Mouse (Mus musculus) layer of hippocampus, adult 9-10 months (tissue): ENCODE data around the gene Plekhg1.

Experiments
- DNase-seq: peaks from one replicate; pipeline ENCODE4 v3.0.0; 2022; ENCODE audit warnings: low spot score

Plekhg1 gene

DNA sequence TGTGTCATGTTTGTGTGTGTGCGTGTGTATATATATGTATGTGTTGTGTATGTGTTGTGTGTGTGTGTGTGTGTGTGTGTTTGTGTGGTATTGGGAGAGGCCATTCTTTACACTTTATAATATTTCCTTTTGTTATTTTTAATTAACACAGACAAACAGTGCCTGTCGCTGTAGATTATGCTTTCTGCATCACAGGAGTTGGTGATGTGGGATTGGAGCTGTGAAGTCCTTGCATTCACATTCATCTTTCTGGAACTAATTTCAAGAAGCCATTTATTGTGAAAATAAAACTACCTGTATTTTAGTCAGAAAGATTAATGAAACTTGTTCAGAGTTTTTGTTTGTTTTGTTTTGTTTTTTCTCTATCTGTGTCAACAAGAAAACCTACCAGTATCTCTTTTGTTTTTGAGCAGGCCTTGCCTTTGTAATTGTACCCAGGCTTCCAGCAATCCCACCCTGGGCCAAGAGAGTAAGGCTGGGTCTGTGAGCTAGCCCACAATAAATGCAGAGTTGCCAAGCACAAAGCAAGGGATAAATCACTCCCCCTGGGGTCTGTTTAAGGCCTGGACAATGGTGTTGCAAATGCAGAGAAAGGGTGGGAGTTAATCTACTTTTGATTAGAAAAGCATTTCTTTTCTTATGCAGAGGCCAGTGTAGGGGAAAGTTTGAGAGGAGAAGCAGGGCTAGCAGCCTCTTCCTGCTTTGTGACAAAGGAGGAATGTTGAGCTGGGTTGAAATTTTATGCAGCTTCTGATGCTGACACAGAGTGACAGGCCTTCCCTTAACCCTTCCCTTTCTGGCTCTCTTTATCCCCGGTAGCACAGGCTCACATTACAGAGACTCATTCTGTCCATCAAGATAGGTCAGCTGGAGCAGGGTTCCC lies 151.5 kb downstream of the Plekhg1 start:
- DNase-seq = no peak

- DNase-seq = no peak
Observed at GRCm38 (mm10) chr10:3892368-3892767, 152.2 kb downstream of the Plekhg1 start.

GRCm38 (mm10) chr10:3898068-3898467 lies 157.9 kb downstream of the Plekhg1 start:
- DNase-seq = no peak

DNA sequence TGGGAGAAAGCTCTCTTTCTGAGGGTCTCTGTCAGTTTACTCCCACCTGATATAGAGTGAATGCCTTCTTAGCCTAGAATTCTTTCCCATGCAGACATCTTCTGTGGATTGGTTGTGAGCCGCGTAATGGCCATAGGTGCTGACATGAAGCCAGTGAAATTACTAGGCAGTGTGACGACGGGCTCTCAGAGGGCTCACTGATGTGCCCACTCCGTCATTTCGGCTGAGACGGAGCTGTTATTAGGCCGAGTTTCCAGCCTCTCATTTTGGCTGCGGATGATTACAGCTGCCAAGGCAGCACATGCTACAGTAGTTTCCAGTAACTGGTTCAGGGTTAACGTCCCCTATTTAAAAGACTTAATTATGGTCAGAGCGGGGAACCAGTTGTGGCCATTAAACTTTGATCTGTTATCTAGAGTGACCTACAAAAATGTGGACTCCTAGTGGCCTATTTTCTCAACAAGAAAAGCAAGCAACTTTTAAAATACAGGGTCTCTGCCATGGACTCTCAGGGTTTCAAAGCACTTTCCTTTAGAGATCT lies 160.3 kb downstream of the Plekhg1 start:
- no peak for DNase-seq

- no peak for DNase-seq
Observed at GRCm38 (mm10) chr10:3905747-3906146, 165.6 kb downstream of the Plekhg1 start.

GRCm38 (mm10) chr10:3914104-3914503 lies 173.9 kb downstream of the Plekhg1 start:
- DNase-seq = no peak

GRCm38 (mm10) chr10:3920368-3921152 lies 180.4 kb downstream of the Plekhg1 start:
- no peak for DNase-seq

- DNase-seq = no peak
Observed at GRCm38 (mm10) chr10:3928008-3928545, 187.9 kb downstream of the Plekhg1 start.

DNA sequence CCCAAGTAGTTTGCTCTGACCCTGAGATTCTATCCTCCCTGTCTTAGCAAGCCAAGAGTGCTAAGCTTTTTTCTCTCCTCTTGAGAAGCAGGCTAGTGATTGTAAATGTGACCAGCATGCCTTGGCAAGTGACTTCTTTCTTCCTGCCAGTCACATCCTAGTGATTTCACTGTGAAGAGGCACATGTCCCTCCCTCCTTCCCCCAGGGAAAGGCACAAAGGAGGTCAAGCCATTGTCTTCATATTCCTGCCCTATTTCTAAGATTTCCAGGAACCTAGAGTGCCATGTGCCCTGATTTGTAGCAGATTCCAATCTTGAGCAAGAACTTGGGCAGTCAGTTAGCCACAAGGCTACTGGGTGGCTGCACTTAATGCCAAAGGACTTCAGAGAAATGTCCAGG lies 191.7 kb downstream of the Plekhg1 start:
- no peak for DNase-seq

GRCm38 (mm10) chr10:3933311-3933940 lies 193.3 kb downstream of the Plekhg1 start:
- no peak for DNase-seq

DNA sequence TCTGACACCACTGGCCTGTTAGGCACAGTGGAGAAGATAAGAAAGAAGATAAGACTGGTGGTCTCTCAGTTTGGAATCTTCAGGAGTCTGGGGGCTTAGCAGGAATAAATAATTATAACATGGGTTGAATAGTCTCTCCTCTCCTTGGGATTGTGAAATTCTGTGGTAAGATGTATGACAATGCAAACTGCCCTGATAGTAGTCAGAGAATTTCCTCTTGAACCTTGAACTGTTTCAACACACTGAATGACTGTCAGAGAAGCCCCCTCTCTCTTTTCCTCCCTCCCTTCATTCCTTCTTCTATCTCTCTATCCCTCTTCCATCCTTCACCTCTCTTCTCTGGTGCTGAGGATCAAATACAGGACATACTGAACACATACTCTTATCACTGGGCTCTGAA lies 196.7 kb downstream of the Plekhg1 start:
- DNase-seq = no peak

- no peak for DNase-seq
Observed at GRCm38 (mm10) chr10:3939895-3940595, 199.9 kb downstream of the Plekhg1 start.

- DNase-seq = no peak
Observed at GRCm38 (mm10) chr10:3940596-3940975, 200.4 kb downstream of the Plekhg1 start.

DNA sequence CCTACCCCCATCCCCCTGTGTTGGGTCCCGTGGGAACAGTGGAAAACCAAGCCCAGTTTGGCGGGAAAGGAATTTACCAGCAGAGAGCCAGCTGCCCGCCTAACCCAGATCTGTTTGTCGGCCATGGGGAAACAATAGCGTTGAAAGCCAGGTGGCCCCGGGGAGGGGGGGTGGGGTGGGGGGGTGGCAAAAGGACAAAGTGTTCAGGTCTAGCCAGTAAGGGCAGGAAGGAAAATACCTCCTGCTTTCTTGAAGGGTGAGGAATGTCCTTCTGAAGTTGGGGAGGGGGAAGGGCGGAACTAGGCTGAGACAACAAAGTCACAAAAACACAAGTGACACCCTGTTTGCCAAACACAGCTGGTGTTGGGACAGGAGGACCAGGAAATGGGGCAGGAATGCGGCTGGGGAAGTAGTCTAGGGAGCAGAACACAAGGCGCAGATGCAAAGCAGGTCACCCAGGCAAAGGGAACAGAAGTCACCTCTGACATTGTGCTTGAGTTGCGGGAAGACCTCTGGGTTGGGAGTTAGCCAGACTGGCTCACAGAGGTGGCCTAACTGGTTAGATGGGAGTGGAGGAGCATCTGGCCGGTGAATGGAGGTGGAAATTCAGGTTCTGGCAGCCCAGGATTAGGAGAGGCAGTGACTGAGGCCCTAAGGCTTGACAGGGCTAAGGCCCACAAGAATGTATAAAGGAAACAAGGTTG lies 201.0 kb downstream of the Plekhg1 start:
- no peak for DNase-seq

DNA sequence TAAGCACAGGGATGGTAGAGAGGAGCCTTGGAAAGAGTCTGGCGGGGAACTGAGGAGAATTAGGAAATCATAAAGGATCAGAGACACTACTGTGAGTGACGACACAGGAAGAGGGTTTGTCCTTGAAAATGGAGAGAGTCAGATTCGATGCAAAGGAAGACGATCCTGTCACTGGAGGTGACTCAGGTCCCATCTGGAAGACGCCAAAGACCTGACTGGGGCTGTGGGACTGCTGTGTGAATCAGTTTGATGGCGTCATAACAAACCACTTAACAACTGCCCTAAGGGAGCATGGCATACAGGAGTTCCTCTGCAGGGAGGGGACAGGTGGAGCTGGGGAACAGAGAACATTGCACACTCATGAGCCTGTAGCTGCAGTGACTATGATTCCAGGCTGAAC lies 202.1 kb downstream of the Plekhg1 start:
- DNase-seq = no peak

GRCm38 (mm10) chr10:3943492-3944395 lies 203.6 kb downstream of the Plekhg1 start:
- DNase-seq = peak; percentile 22

DNA sequence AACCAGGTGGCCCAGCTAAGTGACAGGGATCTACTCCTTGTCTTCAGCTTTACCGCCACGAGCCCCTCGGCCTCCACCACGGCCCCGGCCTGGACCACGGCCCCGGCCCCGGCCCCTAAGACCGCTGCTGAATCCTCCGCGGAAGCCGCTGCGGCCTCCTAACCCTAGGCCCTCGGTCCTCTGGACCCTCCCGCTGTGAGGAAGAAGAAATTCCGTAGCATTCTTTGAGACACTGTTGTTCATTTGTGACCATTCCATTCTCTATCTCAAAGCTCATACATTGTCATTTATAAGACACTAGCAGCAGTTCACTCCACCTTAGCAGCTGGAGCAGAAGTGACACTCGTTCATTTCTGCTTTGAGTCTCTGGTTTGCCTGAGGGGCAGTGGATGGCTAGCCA lies 206.7 kb downstream of the Plekhg1 start:
- DNase-seq = no peak

DNA sequence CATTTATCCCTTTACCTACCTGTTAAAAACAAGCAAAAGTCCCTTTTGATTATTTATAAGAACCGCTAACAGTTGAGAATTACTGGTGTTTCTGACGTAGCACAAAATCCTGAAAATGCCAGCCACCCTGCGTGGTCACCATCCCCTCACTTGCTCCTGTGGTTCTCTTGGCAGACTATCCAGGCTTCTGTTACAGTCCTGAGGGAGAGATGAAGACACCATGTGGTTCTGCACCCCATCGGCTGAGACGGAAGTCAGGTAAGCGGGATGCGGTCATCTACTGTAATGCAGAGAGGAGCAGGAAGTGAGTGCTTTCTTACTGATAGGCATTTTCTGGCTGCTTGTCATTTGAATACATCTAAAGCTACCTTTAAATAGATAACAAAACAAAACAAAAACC lies 207.2 kb downstream of the Plekhg1 start:
- DNase-seq = no peak

DNA sequence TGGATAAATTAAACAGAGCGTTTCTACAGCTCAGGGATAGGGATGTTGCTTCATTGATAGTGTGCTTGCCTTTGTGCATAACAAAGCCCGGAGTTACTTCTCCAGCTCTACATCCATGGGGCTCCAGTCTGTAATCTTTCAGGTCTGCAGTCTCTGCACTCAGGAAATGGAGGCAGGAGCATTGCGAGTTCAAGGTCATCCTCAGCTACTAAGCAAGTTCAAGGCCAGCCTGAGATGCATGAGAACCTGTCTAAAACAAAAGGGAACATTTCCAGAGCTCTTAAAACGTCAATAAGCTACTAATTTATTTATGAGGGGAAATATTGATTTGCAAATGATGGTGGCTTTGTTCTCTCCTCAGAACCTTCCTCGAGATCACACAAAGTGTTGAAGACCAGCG lies 209.1 kb downstream of the Plekhg1 start:
- no peak for DNase-seq

GRCm38 (mm10) chr10:3956471-3956870 lies 216.3 kb downstream of the Plekhg1 start:
- DNase-seq = no peak
